Mouse (Mus musculus): ENCODE data around the gene Fam83g. TPM values are rescaled to one million over a fixed set of nuclear protein-coding genes. Genes with fewer than 3 reads are reported as not detected.
A peak's percentile ranks its signal among the peaks of the same experiment; 100 is the strongest.

The Fam83g gene
- polyA plus RNA-seq, 1 experiment from 2014 or later, result 2.2 TPM

DNA sequence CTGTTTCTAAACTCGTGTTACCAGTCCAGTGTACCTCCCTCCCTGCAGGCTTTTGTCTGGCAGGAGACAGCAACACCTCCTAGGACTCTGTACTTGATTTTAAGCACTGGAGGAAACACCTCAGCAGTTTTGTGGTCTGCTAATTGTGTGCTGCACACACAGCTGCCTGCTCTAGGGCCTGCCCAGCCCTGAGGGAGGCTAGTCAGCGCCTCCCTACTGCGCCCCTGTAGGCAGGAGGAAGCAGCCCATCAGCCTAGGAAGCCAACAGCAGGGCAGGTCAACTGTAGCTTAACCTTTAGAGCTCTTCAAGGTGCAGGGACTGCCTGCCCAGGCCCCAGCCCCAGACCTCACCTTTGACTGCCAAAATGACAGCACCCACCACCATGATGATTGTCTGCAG lies 25.0 kb downstream of the Fam83g start:
- Histone ChIP-seq H3K9me3 (no peaks in the 10 kb centered on the region), H3K36me3 (no peaks in the 10 kb centered on the region), H3K4me1 (0 out of 2 replicates have a peak, but pooled peaks cover 7% of the 10 kb centered on the region), H3K4me3 (no peak overlapping the region), H3K9ac (no peak overlapping the region), H3K27me3 (no peaks in the 10 kb centered on the region), H3K27ac (no peak overlapping the region), H3K4me2 (replicated peaks) (no peak overlapping the region)
- ATAC-seq (ENCODE audit: low FRiP score, low read depth), result no peak
- 45% methylated on average over 3 of the region's 3 CpGs for WGBS

DNA sequence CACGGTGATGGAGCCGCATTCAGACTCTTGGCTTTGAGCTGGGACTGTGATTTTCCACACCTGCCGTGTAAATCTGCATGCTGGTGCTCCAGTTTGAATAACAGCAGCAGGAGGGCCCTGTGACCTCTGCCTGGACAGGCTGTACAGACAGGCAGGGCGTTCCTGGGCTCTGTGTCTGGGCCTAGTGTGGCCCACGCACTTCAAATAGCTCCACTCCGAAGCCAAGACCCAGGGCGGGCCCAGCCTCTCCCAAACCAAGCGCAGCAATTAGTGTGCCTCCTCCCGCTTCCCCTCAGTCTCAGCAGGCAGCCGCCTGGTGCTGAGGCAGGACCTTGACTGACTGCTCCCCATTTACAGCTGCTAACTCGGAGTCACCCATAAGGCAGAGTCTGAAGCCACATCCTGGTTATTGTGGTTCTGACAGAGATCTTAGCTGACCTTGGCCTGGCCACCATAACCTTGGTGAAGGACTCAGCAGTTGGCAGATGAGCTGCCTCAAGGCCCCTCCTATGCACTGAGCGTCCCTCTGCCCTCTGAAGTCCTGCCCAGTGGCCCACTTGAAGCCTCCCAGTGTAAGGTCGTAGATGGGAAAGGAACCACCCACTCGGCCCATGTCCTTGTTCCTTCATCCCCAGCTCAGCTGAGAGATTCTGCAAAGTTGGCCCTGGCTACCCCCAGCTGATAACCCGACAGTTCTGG lies 29.4 kb downstream of the Fam83g start:
- Histone ChIP-seq H3K4me3 (no peak overlapping the region), H3K9me3 (no peaks in the 10 kb centered on the region), H3K36me3 (no peaks in the 10 kb centered on the region), H3K27ac (no peak overlapping the region), H3K9ac (no peak overlapping the region), H3K4me2 (replicated peaks) (no peak overlapping the region), H3K4me1 (0 out of 2 replicates have a peak, but pooled peaks cover 6% of the 10 kb centered on the region), H3K27me3 (no peaks in the 10 kb centered on the region)
- 42% methylated on average over 15 of the region's 15 CpGs for WGBS
- ATAC-seq (ENCODE audit: low FRiP score, low read depth), result no peak

DNA sequence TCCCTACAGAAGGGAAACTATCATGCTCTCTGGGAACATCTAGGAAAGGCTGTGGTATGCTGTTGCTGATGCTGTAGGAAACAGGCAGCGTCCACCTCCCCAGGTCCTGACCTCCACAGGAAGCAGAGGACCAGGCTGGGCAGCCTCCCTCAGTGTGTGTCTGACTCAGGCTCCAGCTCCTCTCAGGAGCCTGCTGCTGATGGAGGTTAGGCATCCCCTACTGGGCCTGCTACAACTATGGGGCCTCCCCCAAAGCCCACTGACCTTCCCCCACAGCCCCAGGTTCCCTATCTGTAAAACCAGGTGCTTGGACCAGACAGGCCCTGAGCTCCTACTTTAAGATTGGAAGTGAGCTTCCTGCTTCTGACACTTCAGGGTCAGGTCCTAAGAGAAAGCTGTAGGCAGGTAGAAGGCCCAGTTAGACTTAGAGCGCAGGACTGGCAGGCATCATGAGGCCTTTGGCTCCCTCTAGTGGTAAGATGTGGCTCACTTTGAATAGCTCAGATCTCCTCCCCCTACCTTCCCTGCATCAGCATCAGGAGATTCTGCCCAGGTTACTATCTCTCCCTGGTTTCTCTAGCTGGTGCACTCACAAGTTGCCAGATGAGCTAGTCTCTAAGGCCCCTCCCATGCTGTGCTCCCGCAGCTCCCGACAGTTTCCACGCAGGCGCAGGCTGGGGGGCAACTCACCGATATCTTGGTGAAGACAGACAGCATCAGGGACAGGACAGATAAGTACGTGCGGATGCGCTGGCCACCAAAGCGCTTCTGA lies 30.6 kb downstream of the Fam83g start:
- 39% methylated on average over 11 of the region's 11 CpGs for WGBS
- H3K9me3 ChIP-seq, result no peaks in the 10 kb centered on the region
- H3K4me3 ChIP-seq, result no peak overlapping the region
- no peak overlapping the region for H3K27ac ChIP-seq
- no peaks in the 10 kb centered on the region for H3K4me1 ChIP-seq
- no peaks in the 10 kb centered on the region for H3K27me3 ChIP-seq
- ATAC-seq (ENCODE audit: low FRiP score, low read depth), result peak; percentile 86; the same call in 1 of the 2 replicates
- H3K9ac ChIP-seq, result no peak overlapping the region
- no peak overlapping the region for H3K4me2 ChIP-seq (replicated peaks)
- H3K36me3 ChIP-seq, result no peaks in the 10 kb centered on the region

DNA sequence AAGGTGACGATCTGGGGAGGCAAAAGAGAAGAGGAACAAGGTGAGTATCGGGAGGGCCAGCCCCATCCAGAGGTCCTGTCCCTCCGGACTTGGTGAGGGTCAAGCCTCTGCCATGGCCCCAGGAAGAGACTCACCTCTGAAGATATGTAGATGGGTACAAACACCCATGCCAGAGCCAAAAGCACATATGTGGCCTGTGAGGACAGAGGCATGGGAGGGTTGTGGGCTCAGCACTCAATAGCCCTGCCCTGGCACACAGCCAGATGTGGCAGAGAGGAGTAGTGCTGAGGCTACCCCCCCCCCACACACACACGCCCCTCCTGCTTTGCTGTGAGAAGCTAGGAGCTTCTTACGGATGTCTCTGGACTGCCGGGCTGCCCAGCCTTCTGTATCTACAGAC lies 31.2 kb downstream of the Fam83g start:
- Histone ChIP-seq H3K27ac (no peak overlapping the region), H3K27me3 (no peaks in the 10 kb centered on the region), H3K36me3 (no peaks in the 10 kb centered on the region), H3K9ac (no peak overlapping the region), H3K4me3 (no peak overlapping the region), H3K9me3 (no peaks in the 10 kb centered on the region), H3K4me1 (no peaks in the 10 kb centered on the region), H3K4me2 (replicated peaks) (no peak overlapping the region)
- WGBS, result 67% methylated on average over 6 of the region's 6 CpGs
- 0 out of 2 replicates have a peak, but pooled peaks have one; percentile 20 for ATAC-seq (ENCODE audit: low FRiP score, low read depth)

DNA sequence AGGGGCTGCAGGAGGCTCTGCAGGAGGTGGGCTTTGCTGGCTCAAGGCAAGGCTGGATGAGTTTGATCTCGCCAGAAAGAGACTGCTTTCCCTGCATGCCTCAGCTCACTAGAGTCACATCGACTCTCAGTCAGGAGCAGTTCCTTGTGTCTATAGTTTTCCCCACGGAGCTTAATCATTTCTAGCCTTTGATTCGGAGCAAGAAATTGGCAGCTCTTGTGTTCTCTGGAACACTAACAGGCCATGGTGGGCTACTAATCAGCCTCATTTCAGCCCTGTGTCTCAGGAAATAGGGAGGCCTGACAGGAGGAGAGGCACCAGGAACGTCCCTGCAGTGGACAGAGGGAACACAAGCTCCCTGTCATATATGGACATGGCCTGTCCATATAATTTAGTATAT lies 34.1 kb downstream of the Fam83g start:
- ATAC-seq (ENCODE audit: low FRiP score, low read depth), result no peak
- H3K27me3 ChIP-seq, result no peaks in the 10 kb centered on the region
- no peaks in the 10 kb centered on the region for H3K36me3 ChIP-seq
- 67% methylated on average over 5 of the region's 5 CpGs for WGBS
- H3K4me1 ChIP-seq, result no peaks in the 10 kb centered on the region
- H3K9ac ChIP-seq, result no peak overlapping the region
- H3K4me3 ChIP-seq, result no peak overlapping the region
- H3K9me3 ChIP-seq, result no peaks in the 10 kb centered on the region
- H3K27ac ChIP-seq, result no peak overlapping the region
- H3K4me2 ChIP-seq (replicated peaks), result no peak overlapping the region

DNA sequence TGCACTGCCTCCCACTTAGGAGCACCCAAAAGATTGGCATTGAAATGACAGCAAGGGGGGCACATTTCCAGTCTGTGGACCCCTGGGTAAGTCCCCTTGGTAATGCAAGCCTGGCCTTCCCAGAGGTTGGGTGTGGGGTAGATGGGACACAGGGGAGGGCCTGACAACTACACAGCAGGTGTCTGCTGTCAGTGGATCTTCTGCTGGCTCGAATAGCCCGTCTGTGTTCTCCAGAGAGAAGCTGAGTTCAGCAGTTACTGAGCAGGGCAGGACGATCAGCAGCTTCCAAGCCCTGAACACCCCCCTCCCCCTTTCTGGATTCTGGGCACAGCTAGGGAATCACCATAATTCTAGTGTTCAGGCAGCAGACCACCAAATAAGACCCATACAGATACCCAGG lies 35.5 kb downstream of the Fam83g start:
- Histone ChIP-seq H3K4me3 (no peak overlapping the region), H3K4me1 (no peaks in the 10 kb centered on the region), H3K9ac (no peak overlapping the region), H3K4me2 (replicated peaks) (no peak overlapping the region), H3K27ac (no peak overlapping the region), H3K27me3 (no peaks in the 10 kb centered on the region), H3K36me3 (no peaks in the 10 kb centered on the region), H3K9me3 (no peaks in the 10 kb centered on the region)
- ATAC-seq (ENCODE audit: low FRiP score, low read depth), result no peak
- 59% methylated on average over 3 of the region's 3 CpGs for whole genome bisulfite sequencing

DNA sequence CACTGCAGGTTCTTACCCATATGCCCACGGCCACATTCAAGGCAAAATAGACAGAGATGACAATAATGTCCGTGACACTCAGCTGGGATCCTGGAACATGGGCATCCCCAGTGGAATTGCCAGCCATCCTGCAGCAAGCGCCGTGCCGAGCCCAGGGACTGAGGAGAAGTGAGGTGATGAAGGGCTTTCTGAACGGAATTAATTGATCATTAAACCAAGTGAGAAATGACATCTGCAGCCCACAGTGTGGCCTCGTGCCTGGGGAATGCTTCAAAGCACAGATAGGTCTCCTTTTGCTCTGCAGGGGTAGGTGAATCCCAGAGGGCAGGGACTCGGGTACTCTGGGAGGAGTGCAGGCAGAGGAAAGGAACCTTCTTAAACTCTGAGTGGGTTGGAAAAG lies 35.9 kb downstream of the Fam83g start:
- Histone ChIP-seq H3K4me3 (no peak overlapping the region), H3K36me3 (no peaks in the 10 kb centered on the region), H3K27me3 (no peaks in the 10 kb centered on the region), H3K9me3 (no peaks in the 10 kb centered on the region), H3K4me2 (replicated peaks) (no peak overlapping the region), H3K27ac (no peak overlapping the region), H3K4me1 (no peaks in the 10 kb centered on the region), H3K9ac (no peak overlapping the region)
- no peak for ATAC-seq (ENCODE audit: low FRiP score, low read depth)
- WGBS, result 71% methylated on average over 8 of the region's 8 CpGs

DNA sequence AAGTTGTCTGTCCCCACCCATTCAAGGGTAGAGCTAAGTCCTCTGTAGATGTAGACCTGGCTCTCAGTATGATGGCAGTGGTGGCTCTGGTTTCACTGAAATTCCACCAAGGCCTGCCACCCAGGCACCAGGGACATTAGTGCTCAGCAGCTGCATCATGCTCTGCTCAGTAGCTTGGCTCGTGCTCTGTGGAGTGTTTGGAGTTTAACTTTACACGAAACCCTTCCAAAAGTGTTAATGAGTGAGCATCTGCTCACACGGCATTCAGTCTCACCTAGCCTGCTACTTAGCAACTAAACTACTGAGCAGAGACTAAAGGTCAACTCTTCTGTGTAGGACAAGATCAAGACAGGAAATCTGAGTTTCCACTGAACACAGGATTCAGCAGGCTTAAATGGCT lies 36.7 kb downstream of the Fam83g start, which contains the start of gene Slc5a10:
Gene Slc5a10 (minus strand): TSS at position 191 of the 400 bp plus-strand sequence.
- no peaks in the 10 kb centered on the region for H3K27me3 ChIP-seq
- no peaks in the 10 kb centered on the region for H3K9me3 ChIP-seq
- no peak within 1 kb of the TSS for H3K4me3 ChIP-seq
- H3K4me1 ChIP-seq, result no peaks in the 10 kb centered on the region
- ATAC-seq (ENCODE audit: low FRiP score, low read depth), result no peak
- H3K27ac ChIP-seq, result no peak within 1 kb of the TSS
- no peak within 1 kb of the TSS for H3K4me2 ChIP-seq (replicated peaks)
- H3K36me3 ChIP-seq, result no peaks in the 10 kb centered on the region
- no peak within 1 kb of the TSS for H3K9ac ChIP-seq
- WGBS, result 58% methylated on average over 3 of the region's 3 CpGs

DNA sequence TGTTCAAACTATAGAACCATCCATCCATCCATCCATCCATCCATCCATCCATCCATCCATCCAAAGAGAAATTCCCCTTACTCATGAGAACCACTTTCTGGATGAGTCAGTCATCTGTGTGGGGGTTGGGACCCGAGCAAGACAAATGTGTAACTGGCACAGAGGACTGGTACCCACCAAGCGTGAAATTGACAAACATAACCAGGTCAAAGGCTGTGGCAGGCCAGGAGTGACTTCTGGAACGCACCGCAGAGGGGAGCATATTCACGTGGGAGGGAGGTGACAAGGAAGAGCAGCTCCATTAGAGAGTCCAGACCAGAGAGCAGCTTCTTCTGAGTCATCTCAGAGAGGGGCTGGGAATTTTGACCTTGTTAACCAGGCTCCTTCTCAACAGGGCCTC lies 38.2 kb downstream of the Fam83g start:
- no peak overlapping the region for H3K27ac ChIP-seq
- no peaks in the 10 kb centered on the region for H3K27me3 ChIP-seq
- no peak overlapping the region for H3K4me2 ChIP-seq (replicated peaks)
- no peak for ATAC-seq (ENCODE audit: low FRiP score, low read depth)
- H3K4me1 ChIP-seq, result no peaks in the 10 kb centered on the region
- no peak overlapping the region for H3K4me3 ChIP-seq
- H3K9ac ChIP-seq, result no peak overlapping the region
- peaks cover 9% of the 10 kb centered on the region; the same call in 1 of the 2 replicates for H3K36me3 ChIP-seq
- no peaks in the 10 kb centered on the region for H3K9me3 ChIP-seq
- 79% methylated on average over 5 of the region's 5 CpGs for WGBS

DNA sequence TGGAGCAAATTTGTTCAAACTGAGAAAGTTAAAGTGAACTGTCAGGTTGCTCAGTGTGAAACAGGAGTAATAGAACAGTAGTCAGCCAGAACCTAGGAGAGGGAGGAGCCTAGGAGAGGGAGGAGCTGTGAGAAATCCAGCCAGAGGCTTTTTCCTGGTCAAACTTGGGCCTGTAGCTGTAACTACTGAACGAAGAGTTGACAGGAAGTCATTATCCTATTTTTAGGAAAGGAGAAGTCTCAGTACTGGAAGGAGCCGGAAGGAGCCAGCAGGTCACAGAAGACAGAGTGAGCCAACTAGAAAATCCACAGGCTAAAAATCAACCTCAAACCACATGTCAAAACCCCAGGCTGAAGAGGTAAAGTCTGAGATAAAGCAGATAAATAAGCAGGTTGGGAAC lies 44.1 kb downstream of the Fam83g start:
- no peak for ATAC-seq (ENCODE audit: low FRiP score, low read depth)
- no peaks in the 10 kb centered on the region for H3K27me3 ChIP-seq
- no peak overlapping the region for H3K4me2 ChIP-seq (replicated peaks)
- no peak overlapping the region for H3K27ac ChIP-seq
- WGBS, result 57% methylated on average over 2 of the region's 2 CpGs
- no peak overlapping the region for H3K4me3 ChIP-seq
- peaks cover 60% of the 10 kb centered on the region for H3K36me3 ChIP-seq
- no peaks in the 10 kb centered on the region for H3K9me3 ChIP-seq
- H3K9ac ChIP-seq, result no peak overlapping the region
- no peaks in the 10 kb centered on the region for H3K4me1 ChIP-seq

DNA sequence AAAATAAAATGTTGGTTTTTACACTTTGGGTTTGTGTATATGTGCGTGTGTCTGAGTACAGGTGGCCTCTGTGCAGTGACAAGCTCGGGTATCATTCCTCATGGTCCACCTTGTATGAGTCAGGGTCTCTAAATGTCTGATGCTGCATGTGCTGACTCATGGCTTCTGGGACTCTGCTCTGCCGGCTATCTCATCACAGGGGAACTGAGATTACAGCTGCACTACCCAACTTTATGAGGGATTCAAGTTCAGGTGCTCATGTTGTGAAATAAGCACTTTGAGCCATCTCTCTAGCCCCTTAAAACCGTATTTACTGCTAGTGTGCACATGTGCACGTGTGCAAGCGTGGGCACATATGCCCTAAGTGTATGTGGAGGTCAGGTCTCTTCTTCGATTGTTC lies 48.8 kb downstream of the Fam83g start:
- H3K4me1 ChIP-seq, result no peaks in the 10 kb centered on the region
- no peaks in the 10 kb centered on the region for H3K9me3 ChIP-seq
- no peak overlapping the region for H3K9ac ChIP-seq
- H3K36me3 ChIP-seq, result peaks cover 85% of the 10 kb centered on the region
- ATAC-seq (ENCODE audit: low FRiP score, low read depth), result no peak
- WGBS, result 86% methylated on average over 7 of the region's 7 CpGs
- H3K27ac ChIP-seq, result no peak overlapping the region
- H3K4me2 ChIP-seq (replicated peaks), result no peak overlapping the region
- no peaks in the 10 kb centered on the region for H3K27me3 ChIP-seq
- H3K4me3 ChIP-seq, result no peak overlapping the region

DNA sequence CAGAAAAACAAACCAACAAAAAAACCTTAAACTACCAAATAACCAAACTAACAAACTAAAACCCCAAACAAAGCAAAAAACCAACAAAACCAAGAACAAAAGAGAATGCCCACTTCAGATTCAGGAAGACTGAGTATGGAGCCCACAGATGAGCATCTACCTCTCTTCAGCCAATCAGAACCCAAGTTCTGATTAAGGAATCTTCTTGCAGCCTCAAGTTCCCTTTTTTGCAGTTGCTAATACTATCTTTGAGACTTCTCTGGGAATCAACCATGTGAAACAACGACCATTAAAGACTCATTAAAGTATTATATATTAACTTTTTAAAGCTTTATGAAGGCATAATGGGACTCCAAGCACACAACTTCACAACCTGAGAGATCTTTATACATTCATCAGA lies 53.4 kb downstream of the Fam83g start:
- Histone ChIP-seq H3K9ac (no peak overlapping the region), H3K4me2 (replicated peaks) (no peak overlapping the region), H3K36me3 (peaks cover 92% of the 10 kb centered on the region), H3K27ac (no peak overlapping the region), H3K27me3 (no peaks in the 10 kb centered on the region), H3K4me1 (no peaks in the 10 kb centered on the region), H3K4me3 (no peak overlapping the region), H3K9me3 (no peaks in the 10 kb centered on the region)
- ATAC-seq (ENCODE audit: low FRiP score, low read depth), result no peak
- 89% methylated on average over 1 of the region's 1 CpGs for WGBS

Measured in limb, embryonic 13.5 days (tissue).